ENCODE assay signal across 6 mouse cellular contexts in the genomic region with DNA sequence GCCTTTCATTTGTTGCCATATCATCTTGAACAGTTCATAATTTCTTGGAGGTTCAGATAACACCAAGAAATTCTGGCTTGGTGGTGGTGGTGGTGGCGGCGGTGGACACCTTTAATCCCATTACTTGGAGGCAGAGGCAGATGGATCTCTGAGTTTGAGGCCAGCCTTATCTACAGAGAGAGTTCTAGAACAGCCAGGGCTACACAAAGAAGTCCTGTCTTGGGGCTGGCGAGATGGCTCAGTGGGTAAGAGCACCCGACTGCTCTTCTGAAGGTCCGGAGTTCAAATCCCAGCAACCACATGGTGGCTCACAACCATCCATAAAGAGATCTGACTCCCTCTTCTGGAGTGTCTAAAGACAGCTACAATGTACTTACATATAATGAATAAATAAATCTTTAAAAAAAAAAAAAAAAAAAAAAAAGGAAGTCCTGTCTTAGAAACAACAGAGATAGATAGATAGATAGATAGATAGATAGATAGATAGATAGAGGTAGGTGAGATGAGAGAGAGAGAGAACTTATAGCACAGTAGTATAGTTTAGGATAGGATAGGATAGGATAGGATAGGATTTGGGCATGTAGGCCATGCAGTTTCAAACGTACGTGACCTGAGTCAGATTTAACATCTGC. TPM values are rescaled to one million over a fixed set of nuclear protein-coding genes. Genes with fewer than 3 reads are reported as not detected.
DNase-seq lines count a peak whose midpoint lies in the region; ATAC-seq and TF ChIP-seq lines count a peak whose summit lies in the region.
"Not testable (repeated sequence)": the region's sequence is repeated elsewhere in the genome, so short reads cannot be mapped to it uniquely, and the experiment has no call there.
"Had no signal": no experiment of that assay in that cellular context is flagged by ENCODE, and none has a peak within 500 bp of the region (broad histone marks: within the 10 kb centered on the region; RNA-seq: fewer than 3 reads in every experiment).

No protein-coding gene starts in this region.

- WGBS in midbrain, embryonic 11.5 days, result 92% methylated on average over 7 of the region's 7 CpGs

- peaks cover 0 to 10% of the 10 kb centered on the region in 2 experiments; a peak in 2 of 4 replicates for H3K36me3 ChIP-seq in MEL (ENCODE audit: control insufficient read depth in 1 of 2, insufficient read depth in 2 of 2, low read length in 2 of 2)
- H3K36me3 ChIP-seq in midbrain, embryonic 11.5 days (ENCODE audit: control insufficient read depth, insufficient read depth, low read length), result not testable (repeated sequence)

- ATAC-seq in midbrain, embryonic 11.5 days (ENCODE audit: low FRiP score), result not testable (repeated sequence)

- not testable (repeated sequence) for H3K79me2 ChIP-seq in MEL (ENCODE audit: control insufficient read depth, insufficient read depth, low read length, poor library complexity)

- H3K9ac ChIP-seq in MEL (ENCODE audit: control insufficient read depth, low read depth, low read length, poor library complexity, severe bottlenecking); midbrain, embryonic 11.5 days (ENCODE audit: low read length): not testable (repeated sequence)

- H3K9me3 ChIP-seq in MEL (replicated peaks; ENCODE audit: insufficient read depth, low read length); midbrain, embryonic 11.5 days (ENCODE audit: control insufficient read depth, low read length): not testable (repeated sequence)

- not testable (repeated sequence) for H3K4me2 ChIP-seq in midbrain, embryonic 11.5 days

- not testable (repeated sequence) for TF ChIP-seq CTCF in MEL (IDR thresholded peaks at IDR 0.05 in 2 of 3, conservative IDR thresholded peaks at IDR 0.05 in 1 of 3; ENCODE audit: control insufficient read depth in 1 of 3, insufficient read depth in 1 of 3, low read depth in 2 of 3, low read length in 3 of 3, poor library complexity in 1 of 3, severe bottlenecking in 1 of 3)

- H3K4me3 ChIP-seq in MEL (ENCODE audit: control insufficient read depth in 1 of 2, insufficient read depth in 1 of 2, low read depth in 2 of 2, low read length in 2 of 2); midbrain, embryonic 11.5 days (ENCODE audit: low read depth, low read length): not testable (repeated sequence)

- H3K27me3 ChIP-seq in MEL (ENCODE audit: control insufficient read depth in 1 of 2, insufficient read depth in 2 of 2, low read length in 2 of 2); midbrain, embryonic 11.5 days (ENCODE audit: control insufficient read depth, insufficient read depth, low read length): not testable (repeated sequence)

- H3K27ac ChIP-seq in MEL (ENCODE audit: control insufficient read depth, low read depth, low read length); midbrain, embryonic 11.5 days (ENCODE audit: low read depth, low read length): not testable (repeated sequence)

- TF ChIP-seq POLR2A in MEL (IDR thresholded peaks at IDR 0.05; ENCODE audit: control insufficient read depth in 1 of 2, insufficient read depth in 1 of 2, low read depth in 1 of 2, low read length in 2 of 2, poor library complexity in 1 of 2), result not testable (repeated sequence)

- DNase-seq in MEL (ENCODE audit: low read depth, low spot score) (peak; percentile 46), MEL-GATA-1-ER (ENCODE audit: extremely low read depth, low read depth) (peak; percentile 46)
- DNase-seq in midbrain, embryonic 11.5 days (ENCODE audit: low spot score, missing footprints), result peak; percentile 6

- not testable (repeated sequence) for TF ChIP-seq EP300 in MEL (IDR thresholded peaks at IDR 0.05; ENCODE audit: low read depth in 1 of 2, low read length in 2 of 2)

- peaks cover 2 to 14% of the 10 kb centered on the region in 2 experiments for H3K4me1 ChIP-seq in MEL (ENCODE audit: control insufficient read depth in 1 of 2, insufficient read depth in 2 of 2, low read length in 2 of 2)
- H3K4me1 ChIP-seq in midbrain, embryonic 11.5 days (ENCODE audit: control insufficient read depth, insufficient read depth, low read length), result not testable (repeated sequence)

- not testable (repeated sequence) for TF ChIP-seq RAD21 in MEL (IDR thresholded peaks at IDR 0.05; ENCODE audit: low read depth, low read length)

TF ChIP-seq in MEL, 35 proteins besides CTCF, POLR2A, EP300 and RAD21:
- TF ChIP-seq ZNF384 (IDR thresholded peaks at IDR 0.05; ENCODE audit: low read depth, low read length) (0 out of 2 replicates have a peak, but pooled peaks have one; percentile 54), TBP (IDR thresholded peaks at IDR 0.05; ENCODE audit: low read depth, low read length) (peak; percentile 93), GATA1 (IDR thresholded peaks at IDR 0.05; ENCODE audit: low read depth, low read length) (peak; percentile 58)

RNA-seq across cellular contexts. Expression of a gene that starts 4.1 kb away (rescaled TPM):
- total RNA-seq in MEL (2012; rRNA removed), result 0.46 and 0.62 TPM in 2 replicates
- under 1 TPM in 1 of 2 experiments, not detected in 1; 0.77 TPM for polyA plus RNA-seq in MEL (2012; ENCODE audit: insufficient read depth in 1 of 2, insufficient read length in 2 of 2, low read depth in 1 of 2, low replicate concordance in 2 of 2, missing spikeins in 1 of 2)
- polyA plus RNA-seq in midbrain, embryonic 11.5 days (2014; fragmentation: Nextera tagmentation; extraction: Ambion mirVana), result 0.10 and 0.19 TPM in 2 replicates
- total RNA-seq: G1E had no signal
- polyA plus RNA-seq: CD4-positive, CD25-positive, alpha-beta regulatory T cell, adult 4 months; G1E had no signal

RNA-seq across cellular contexts. Expression of a gene that starts 20.5 kb away (rescaled TPM):
- total RNA-seq in MEL (2012; rRNA removed), result 0.65 and 1.0 TPM in 2 replicates
- polyA plus RNA-seq in MEL (2012; ENCODE audit: insufficient read depth in 1 of 2, insufficient read length in 2 of 2, low read depth in 1 of 2, low replicate concordance in 2 of 2, missing spikeins in 1 of 2), result 1 to 10 TPM in 1 of 2 experiments, not detected in 1; 2.9 TPM
- 0.33 and 0.52 TPM in 2 replicates for polyA plus RNA-seq in midbrain, embryonic 11.5 days (2014; fragmentation: Nextera tagmentation; extraction: Ambion mirVana)

RNA-seq across cellular contexts. Expression of a gene that starts 30.3 kb away (rescaled TPM):
- total RNA-seq in MEL (2012; rRNA removed), result 5.9 and 6.0 TPM in 2 replicates
- 10 to 100 TPM in 1 of 2 experiments, not detected in 1; 26.8 TPM for polyA plus RNA-seq in MEL (2012; ENCODE audit: insufficient read depth in 1 of 2, insufficient read length in 2 of 2, low read depth in 1 of 2, low replicate concordance in 2 of 2, missing spikeins in 1 of 2)
- polyA plus RNA-seq in midbrain, embryonic 11.5 days (2014; fragmentation: Nextera tagmentation; extraction: Ambion mirVana), result 26.8 and 29.2 TPM in 2 replicates

RNA-seq across cellular contexts. Expression of a gene that starts 30.6 kb away (rescaled TPM):
- 0.16 and 0.19 TPM in 2 replicates for total RNA-seq in MEL (2012; rRNA removed)
- under 1 TPM in 1 of 2 experiments, not detected in 1; 0.06 TPM for polyA plus RNA-seq in MEL (2012; ENCODE audit: insufficient read depth in 1 of 2, insufficient read length in 2 of 2, low read depth in 1 of 2, low replicate concordance in 2 of 2, missing spikeins in 1 of 2)
- 0.04 TPM in 2 replicates for polyA plus RNA-seq in midbrain, embryonic 11.5 days (2014; fragmentation: Nextera tagmentation; extraction: Ambion mirVana)
- polyA plus RNA-seq: adrenal gland, adult 2 months had no signal

RNA-seq across cellular contexts. Expression of a gene that starts 30.7 kb away (rescaled TPM):
- total RNA-seq in MEL (2012; rRNA removed), result 33.8 and 38.2 TPM in 2 replicates
- 10 to 100 TPM in 1 of 2 experiments, not detected in 1; 82.8 TPM for polyA plus RNA-seq in MEL (2012; ENCODE audit: insufficient read depth in 1 of 2, insufficient read length in 2 of 2, low read depth in 1 of 2, low replicate concordance in 2 of 2, missing spikeins in 1 of 2)
- polyA plus RNA-seq in midbrain, embryonic 11.5 days (2014; fragmentation: Nextera tagmentation; extraction: Ambion mirVana), result 43.9 and 46.7 TPM in 2 replicates
